Mouse (Mus musculus) bone marrow, adult 2 months (tissue): ENCODE measurements around the gene Ltk.

Experiments used
- CTCF ChIP-seq: fragments of 200-500 bp; IDR thresholded peaks from 2 replicates; pipeline ENCODE4 v1.5.1; 2011; ENCODE audit warnings: low read length, control low read depth; ENCODE audit not compliant: control insufficient read depth, insufficient read depth
- POLR2A ChIP-seq: fragments of 200-500 bp; IDR thresholded peaks from 2 replicates; pipeline ENCODE4 v1.6.1; 2011; ENCODE audit warnings: low read depth, mild to moderate bottlenecking, control low read depth, low read length, borderline replicate concordance; ENCODE audit not compliant: control insufficient read depth

DNA sequence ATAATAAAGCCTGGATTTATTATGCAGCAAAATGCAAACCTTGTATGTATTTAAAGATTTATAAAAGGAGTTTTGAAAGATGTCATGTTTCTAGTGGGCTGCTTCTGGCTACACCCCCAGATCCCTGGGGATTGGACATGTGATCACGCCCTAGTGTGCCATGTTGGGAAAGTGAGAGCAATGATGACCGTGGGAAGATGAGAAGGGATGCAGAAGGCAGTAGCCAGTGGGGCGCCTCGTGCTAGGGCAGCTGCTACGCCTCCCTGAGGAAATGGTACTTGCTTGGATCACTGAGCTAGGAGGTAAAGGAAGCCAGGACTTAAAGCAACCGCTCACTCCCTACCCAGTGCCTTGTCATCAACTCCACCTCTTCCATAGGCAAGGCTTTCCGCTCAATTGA lies 12.7 kb downstream of the Ltk start:
- TF ChIP-seq CTCF (no peak), POLR2A (no peak)
